Mouse (Mus musculus): ENCODE results near the gene Ppp1r11. TPM values are rescaled to one million over a fixed set of nuclear protein-coding genes. Genes with fewer than 3 reads are reported as not detected.

The Ppp1r11 gene
- polyA plus RNA-seq, 1 experiment from 2014 or later, result 98.4 TPM

GRCm38 (mm10) chr17:36943691-36944090 is 7.8 kb downstream of the Ppp1r11 start:
- Histone ChIP-seq H3K27ac (replicated peaks in 1 of 2; ENCODE audit: control insufficient read depth in 1 of 2, insufficient read depth in 1 of 2, low read depth in 2 of 2, low read length in 2 of 2) (no peak overlapping the region), H3K9me3 (ENCODE audit: control insufficient read depth, low read length) (no peaks in the 10 kb centered on the region), H3K27me3 (ENCODE audit: control insufficient read depth, insufficient read depth, low read length) (peaks cover 57% of the 10 kb centered on the region), H3K4me1 (ENCODE audit: control insufficient read depth in 2 of 2, insufficient read depth in 2 of 2, low read length in 2 of 2) (peaks cover 9 to 13% of the 10 kb centered on the region in 2 experiments; a peak in 3 of 4 replicates), H3K36me3 (ENCODE audit: control insufficient read depth, insufficient read depth, low read length) (peaks cover under 1% of the 10 kb centered on the region; the same call in 1 of the 2 replicates), H3K4me3 (ENCODE audit: control insufficient read depth in 1 of 2, insufficient read depth in 1 of 2, low read depth in 1 of 2, low read length in 2 of 2) (0 out of 4 replicates have a peak overlapping the region, but pooled peaks of 1 of the 2 experiments have one; percentile 36), H3K9ac (ENCODE audit: low read length) (no peak overlapping the region), H3K4me2 (ENCODE audit: low read length) (peak overlapping the region; percentile 74; the same call in 1 of the 2 replicates)
- no peak for ATAC-seq (ENCODE audit: insufficient number of reproducible peaks, insufficient read depth, low FRiP score, low read depth)
- 30% methylated on average over 5 of the region's 5 CpGs for WGBS

DNA sequence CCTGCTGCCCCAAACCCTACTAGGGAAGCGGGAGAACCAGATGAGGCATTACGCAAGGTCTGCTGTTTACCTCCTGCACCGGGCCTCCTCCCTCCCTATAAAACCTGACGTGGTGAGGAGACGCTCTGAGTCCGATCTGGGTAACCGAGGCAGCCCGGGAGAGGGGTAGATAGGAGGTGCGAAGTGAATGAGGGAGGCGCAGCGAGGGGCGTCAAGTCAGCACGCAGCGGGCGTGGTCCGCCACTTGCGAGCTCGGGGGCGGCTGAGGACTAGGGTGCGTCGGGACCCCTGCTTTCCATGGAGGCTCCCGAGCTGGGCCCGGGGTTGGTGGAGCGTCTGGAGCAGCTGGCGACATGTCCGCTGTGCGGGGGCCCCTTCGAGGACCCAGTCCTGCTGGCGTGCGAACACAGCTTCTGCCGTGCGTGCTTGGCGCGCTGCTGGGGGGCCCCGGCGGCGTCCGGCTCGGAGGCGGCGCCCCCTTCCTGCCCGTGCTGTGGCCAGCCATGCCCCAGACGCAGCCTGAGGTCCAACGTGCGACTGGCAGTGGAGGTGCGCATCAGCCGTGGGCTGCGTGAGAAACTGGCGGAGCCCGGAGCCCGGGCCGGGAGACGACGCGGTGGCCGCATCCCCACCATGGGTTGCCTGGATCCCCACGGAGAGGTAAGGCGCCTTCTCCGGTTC is 8.6 kb downstream of the Ppp1r11 start, which contains the start of gene Rnf39:
Gene Rnf39 (plus strand): TSS at position 128 of the 681 bp plus-strand sequence.
- Histone ChIP-seq H3K36me3 (ENCODE audit: control insufficient read depth, insufficient read depth, low read length) (no peaks in the 10 kb centered on the region), H3K9ac (ENCODE audit: low read length) (peak within 1 kb of the TSS; percentile 48), H3K9me3 (ENCODE audit: control insufficient read depth, low read length) (no peaks in the 10 kb centered on the region), H3K4me3 (ENCODE audit: control insufficient read depth in 1 of 2, insufficient read depth in 1 of 2, low read depth in 1 of 2, low read length in 2 of 2) (peak within 1 kb of the TSS; percentile 36 to 43), H3K27ac (replicated peaks in 1 of 2; ENCODE audit: control insufficient read depth in 1 of 2, insufficient read depth in 1 of 2, low read depth in 2 of 2, low read length in 2 of 2) (no peak within 1 kb of the TSS), H3K4me1 (ENCODE audit: control insufficient read depth in 2 of 2, insufficient read depth in 2 of 2, low read length in 2 of 2) (peaks cover 9 to 13% of the 10 kb centered on the region in 2 experiments; a peak in 3 of 4 replicates), H3K4me2 (ENCODE audit: low read length) (peak within 1 kb of the TSS; percentile 74), H3K27me3 (ENCODE audit: control insufficient read depth, insufficient read depth, low read length) (peaks cover 61% of the 10 kb centered on the region)
- no peak for ATAC-seq (ENCODE audit: insufficient number of reproducible peaks, insufficient read depth, low FRiP score, low read depth)
- 1% methylated on average over 59 of the region's 59 CpGs for WGBS

DNA sequence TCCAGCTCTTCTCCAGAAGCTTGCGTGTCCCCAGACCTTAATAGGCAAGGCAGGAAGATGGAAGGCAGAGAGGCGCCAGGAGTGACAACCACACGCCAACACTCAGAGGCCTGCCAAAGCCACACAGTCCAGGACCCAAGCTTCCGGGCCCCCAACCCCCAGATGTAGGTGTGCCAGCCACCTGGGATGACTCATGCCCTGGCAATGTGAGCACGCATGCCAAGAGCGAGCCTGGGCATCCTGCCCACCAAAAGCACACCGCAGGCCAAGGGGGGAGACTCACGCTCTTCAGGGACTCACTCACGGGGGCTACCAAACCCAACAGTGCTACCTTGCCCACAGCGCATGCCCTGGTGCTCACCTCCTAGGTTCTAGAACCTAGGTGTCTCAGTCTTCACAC is 9.2 kb downstream of the Ppp1r11 start:
- Histone ChIP-seq H3K4me3 (ENCODE audit: control insufficient read depth in 1 of 2, insufficient read depth in 1 of 2, low read depth in 1 of 2, low read length in 2 of 2) (peak overlapping the region in 1 of 2 experiments; percentile 43; a peak in 2 of 4 replicates), H3K4me2 (ENCODE audit: low read length) (peak overlapping the region; percentile 74), H3K4me1 (ENCODE audit: control insufficient read depth in 2 of 2, insufficient read depth in 2 of 2, low read length in 2 of 2) (peaks cover 8 to 9% of the 10 kb centered on the region in 2 experiments; a peak in 3 of 4 replicates), H3K9me3 (ENCODE audit: control insufficient read depth, low read length) (no peaks in the 10 kb centered on the region), H3K36me3 (ENCODE audit: control insufficient read depth, insufficient read depth, low read length) (no peaks in the 10 kb centered on the region), H3K9ac (ENCODE audit: low read length) (no peak overlapping the region), H3K27ac (replicated peaks in 1 of 2; ENCODE audit: control insufficient read depth in 1 of 2, insufficient read depth in 1 of 2, low read depth in 2 of 2, low read length in 2 of 2) (no peak overlapping the region), H3K27me3 (ENCODE audit: control insufficient read depth, insufficient read depth, low read length) (peaks cover 62% of the 10 kb centered on the region)
- WGBS, result 35% methylated on average over 10 of the region's 10 CpGs
- no peak for ATAC-seq (ENCODE audit: insufficient number of reproducible peaks, insufficient read depth, low FRiP score, low read depth)

GRCm38 (mm10) chr17:36938056-36938455 is 13.5 kb downstream of the Ppp1r11 start:
- Histone ChIP-seq H3K9me3 (ENCODE audit: control insufficient read depth, low read length) (no peaks in the 10 kb centered on the region), H3K27me3 (ENCODE audit: control insufficient read depth, insufficient read depth, low read length) (peaks cover 30% of the 10 kb centered on the region)
- no peak for ATAC-seq (ENCODE audit: insufficient number of reproducible peaks, insufficient read depth, low FRiP score, low read depth)

DNA sequence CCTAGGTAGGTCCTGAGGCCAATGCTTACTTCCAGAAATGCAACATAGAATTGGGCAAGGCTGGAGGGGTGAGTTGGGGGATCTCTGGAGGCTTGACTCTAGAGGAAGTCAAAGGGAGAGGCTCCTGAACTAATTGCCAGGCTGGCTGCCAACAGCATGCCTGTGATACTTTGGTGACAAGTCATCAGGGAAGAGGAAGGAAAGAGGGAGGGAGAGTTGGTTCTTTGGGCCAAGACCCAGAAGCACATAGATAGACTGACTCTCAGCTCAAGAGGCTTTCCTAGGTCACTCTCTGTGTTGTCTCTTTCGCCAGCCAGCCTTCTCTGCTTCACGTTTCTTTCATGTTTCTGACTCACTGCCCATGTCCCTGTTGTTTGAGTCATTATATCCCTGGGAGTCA is 19.7 kb downstream of the Ppp1r11 start:
- H3K27ac ChIP-seq (replicated peaks in 1 of 2; ENCODE audit: control insufficient read depth in 1 of 2, insufficient read depth in 1 of 2, low read depth in 2 of 2, low read length in 2 of 2), result no peak overlapping the region
- H3K9me3 ChIP-seq (ENCODE audit: control insufficient read depth, low read length), result no peaks in the 10 kb centered on the region
- peaks cover 0 to 4% of the 10 kb centered on the region in 2 experiments; a peak in 2 of 4 replicates for H3K4me1 ChIP-seq (ENCODE audit: control insufficient read depth in 2 of 2, insufficient read depth in 2 of 2, low read length in 2 of 2)
- 18% methylated on average over 2 of the region's 2 CpGs for whole genome bisulfite sequencing
- H3K27me3 ChIP-seq (ENCODE audit: control insufficient read depth, insufficient read depth, low read length), result 0 out of 2 replicates have a peak, but pooled peaks cover 5% of the 10 kb centered on the region
- H3K4me3 ChIP-seq (ENCODE audit: control insufficient read depth in 1 of 2, insufficient read depth in 1 of 2, low read depth in 1 of 2, low read length in 2 of 2), result no peak overlapping the region
- no peak for ATAC-seq (ENCODE audit: insufficient number of reproducible peaks, insufficient read depth, low FRiP score, low read depth)
- H3K9ac ChIP-seq (ENCODE audit: low read length), result no peak overlapping the region
- no peaks in the 10 kb centered on the region for H3K36me3 ChIP-seq (ENCODE audit: control insufficient read depth, insufficient read depth, low read length)
- no peak overlapping the region for H3K4me2 ChIP-seq (ENCODE audit: low read length)

More at GRCm38 (mm10) chr17:36938056-36938455, 13.5 kb downstream of the Ppp1r11 start:
- no peak overlapping the region for H3K9ac ChIP-seq (ENCODE audit: low read length)
- no peaks in the 10 kb centered on the region for H3K36me3 ChIP-seq (ENCODE audit: control insufficient read depth, insufficient read depth, low read length)
- peaks cover 3 to 4% of the 10 kb centered on the region in 2 experiments; a peak in 3 of 4 replicates for H3K4me1 ChIP-seq (ENCODE audit: control insufficient read depth in 2 of 2, insufficient read depth in 2 of 2, low read length in 2 of 2)
- no peak overlapping the region for H3K4me2 ChIP-seq (ENCODE audit: low read length)
- 70% methylated on average over 2 of the region's 2 CpGs for WGBS
- no peak overlapping the region for H3K27ac ChIP-seq (replicated peaks in 1 of 2; ENCODE audit: control insufficient read depth in 1 of 2, insufficient read depth in 1 of 2, low read depth in 2 of 2, low read length in 2 of 2)
- no peak overlapping the region for H3K4me3 ChIP-seq (ENCODE audit: control insufficient read depth in 1 of 2, insufficient read depth in 1 of 2, low read depth in 1 of 2, low read length in 2 of 2)

GRCm38 (mm10) chr17:36931130-36931529 is 20.4 kb downstream of the Ppp1r11 start:
- 64% methylated on average over 4 of the region's 4 CpGs for WGBS
- Histone ChIP-seq H3K9me3 (ENCODE audit: control insufficient read depth, low read length) (no peaks in the 10 kb centered on the region), H3K9ac (ENCODE audit: low read length) (no peak overlapping the region), H3K27ac (replicated peaks in 1 of 2; ENCODE audit: control insufficient read depth in 1 of 2, insufficient read depth in 1 of 2, low read depth in 2 of 2, low read length in 2 of 2) (no peak overlapping the region), H3K4me2 (ENCODE audit: low read length) (no peak overlapping the region), H3K36me3 (ENCODE audit: control insufficient read depth, insufficient read depth, low read length) (no peaks in the 10 kb centered on the region), H3K27me3 (ENCODE audit: control insufficient read depth, insufficient read depth, low read length) (0 out of 2 replicates have a peak, but pooled peaks cover 5% of the 10 kb centered on the region), H3K4me3 (ENCODE audit: control insufficient read depth in 1 of 2, insufficient read depth in 1 of 2, low read depth in 1 of 2, low read length in 2 of 2) (no peak overlapping the region), H3K4me1 (ENCODE audit: control insufficient read depth in 2 of 2, insufficient read depth in 2 of 2, low read length in 2 of 2) (peaks cover 0 to 4% of the 10 kb centered on the region in 2 experiments; a peak in 2 of 4 replicates)
- ATAC-seq (ENCODE audit: insufficient number of reproducible peaks, insufficient read depth, low FRiP score, low read depth), result no peak

GRCm38 (mm10) chr17:36930233-36930632 is 21.3 kb downstream of the Ppp1r11 start:
- no peaks in the 10 kb centered on the region for H3K36me3 ChIP-seq (ENCODE audit: control insufficient read depth, insufficient read depth, low read length)
- 0 out of 4 replicates have a peak overlapping the region, but pooled peaks of 1 of the 2 experiments have one; percentile 6 for H3K27ac ChIP-seq (replicated peaks in 1 of 2; ENCODE audit: control insufficient read depth in 1 of 2, insufficient read depth in 1 of 2, low read depth in 2 of 2, low read length in 2 of 2)
- H3K9ac ChIP-seq (ENCODE audit: low read length), result no peak overlapping the region
- no peak overlapping the region for H3K4me3 ChIP-seq (ENCODE audit: control insufficient read depth in 1 of 2, insufficient read depth in 1 of 2, low read depth in 1 of 2, low read length in 2 of 2)
- H3K27me3 ChIP-seq (ENCODE audit: control insufficient read depth, insufficient read depth, low read length), result 0 out of 2 replicates have a peak, but pooled peaks cover 5% of the 10 kb centered on the region
- WGBS, result 65% methylated on average over 6 of the region's 6 CpGs
- no peak overlapping the region for H3K4me2 ChIP-seq (ENCODE audit: low read length)
- ATAC-seq (ENCODE audit: insufficient number of reproducible peaks, insufficient read depth, low FRiP score, low read depth), result no peak
- H3K4me1 ChIP-seq (ENCODE audit: control insufficient read depth in 2 of 2, insufficient read depth in 2 of 2, low read length in 2 of 2), result peaks cover 0 to 4% of the 10 kb centered on the region in 2 experiments; a peak in 2 of 4 replicates
- no peaks in the 10 kb centered on the region for H3K9me3 ChIP-seq (ENCODE audit: control insufficient read depth, low read length)

Measured in heart, embryonic 14.5 days (tissue).